Mouse (Mus musculus): Measurements from ENCODE around the gene Prpf38b. TPM values are rescaled to one million over a fixed set of nuclear protein-coding genes. Genes with fewer than 3 reads are reported as not detected.
"Not testable (repeated sequence)": the region's sequence is repeated elsewhere in the genome, so short reads cannot be mapped to it uniquely, and the experiment has no call there.

The Prpf38b gene
- polyA plus RNA-seq, 1 experiment, result 34.3 TPM

GRCm38 (mm10) chr3:108885686-108886530 lies 25.6 kb downstream of the Prpf38b start:
- Histone ChIP-seq H3K9me3 (no peaks in the 10 kb centered on the region), H3K4me3 (replicated peaks) (peak overlapping the region; percentile 84), H3K4me1 (peaks cover 66% of the 10 kb centered on the region), H3K27me3 (replicated peaks) (no peaks in the 10 kb centered on the region), H3K36me3 (replicated peaks; ENCODE audit: low read length) (no peaks in the 10 kb centered on the region)
- peak; percentile 81 for TF ChIP-seq GATA1 (IDR thresholded peaks at IDR 0.05; ENCODE audit: borderline replicate concordance, low read length)
- no peak for TF ChIP-seq FLI1 (IDR thresholded peaks at IDR 0.05; ENCODE audit: low read length)

GRCm38 (mm10) chr3:108884706-108885289 lies 26.7 kb downstream of the Prpf38b start:
- no peak for TF ChIP-seq GATA1 (IDR thresholded peaks at IDR 0.05; ENCODE audit: borderline replicate concordance, low read length)
- no peak for TF ChIP-seq FLI1 (IDR thresholded peaks at IDR 0.05; ENCODE audit: low read length)
- no peaks in the 10 kb centered on the region for H3K9me3 ChIP-seq
- peak overlapping the region; percentile 18 for H3K4me3 ChIP-seq (replicated peaks)
- H3K36me3 ChIP-seq (replicated peaks; ENCODE audit: low read length), result no peaks in the 10 kb centered on the region
- H3K27me3 ChIP-seq (replicated peaks), result no peaks in the 10 kb centered on the region
- peaks cover 73% of the 10 kb centered on the region for H3K4me1 ChIP-seq

- H3K9me3 ChIP-seq, result no peaks in the 10 kb centered on the region
- TF ChIP-seq GATA1 (IDR thresholded peaks at IDR 0.05; ENCODE audit: borderline replicate concordance, low read length), result no peak
- TF ChIP-seq FLI1 (IDR thresholded peaks at IDR 0.05; ENCODE audit: low read length), result no peak
- no peaks in the 10 kb centered on the region for H3K27me3 ChIP-seq (replicated peaks)
- peaks cover 86% of the 10 kb centered on the region for H3K4me1 ChIP-seq
- no peaks in the 10 kb centered on the region for H3K36me3 ChIP-seq (replicated peaks; ENCODE audit: low read length)
- H3K4me3 ChIP-seq (replicated peaks), result peak overlapping the region; percentile 4
Observed at GRCm38 (mm10) chr3:108883067-108883466, 28.5 kb downstream of the Prpf38b start.

DNA sequence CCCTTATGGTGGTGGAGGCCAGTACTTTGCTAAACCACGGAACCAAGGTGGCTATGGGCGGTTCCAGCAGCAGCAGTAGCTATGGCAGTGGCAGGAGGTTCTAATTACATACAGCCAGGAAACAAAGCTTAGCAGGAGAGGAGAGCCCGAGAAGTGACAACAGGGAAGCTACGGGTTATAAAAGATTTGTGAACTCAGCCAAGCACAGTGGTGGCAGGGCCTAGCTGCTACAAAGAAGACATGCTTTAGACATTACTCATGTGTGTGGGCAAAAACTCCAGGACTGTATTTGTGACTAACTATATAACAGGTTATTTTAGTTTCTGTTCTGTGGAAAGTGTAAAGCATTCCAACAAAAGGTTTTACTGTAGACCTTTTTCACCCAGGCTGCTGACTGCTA lies 29.7 kb downstream of the Prpf38b start:
- not testable (repeated sequence) for H3K36me3 ChIP-seq (replicated peaks; ENCODE audit: low read length); H3K27me3 ChIP-seq (replicated peaks); H3K4me3 ChIP-seq (replicated peaks); H3K9me3 ChIP-seq
- peaks cover 83% of the 10 kb centered on the region for H3K4me1 ChIP-seq

DNA sequence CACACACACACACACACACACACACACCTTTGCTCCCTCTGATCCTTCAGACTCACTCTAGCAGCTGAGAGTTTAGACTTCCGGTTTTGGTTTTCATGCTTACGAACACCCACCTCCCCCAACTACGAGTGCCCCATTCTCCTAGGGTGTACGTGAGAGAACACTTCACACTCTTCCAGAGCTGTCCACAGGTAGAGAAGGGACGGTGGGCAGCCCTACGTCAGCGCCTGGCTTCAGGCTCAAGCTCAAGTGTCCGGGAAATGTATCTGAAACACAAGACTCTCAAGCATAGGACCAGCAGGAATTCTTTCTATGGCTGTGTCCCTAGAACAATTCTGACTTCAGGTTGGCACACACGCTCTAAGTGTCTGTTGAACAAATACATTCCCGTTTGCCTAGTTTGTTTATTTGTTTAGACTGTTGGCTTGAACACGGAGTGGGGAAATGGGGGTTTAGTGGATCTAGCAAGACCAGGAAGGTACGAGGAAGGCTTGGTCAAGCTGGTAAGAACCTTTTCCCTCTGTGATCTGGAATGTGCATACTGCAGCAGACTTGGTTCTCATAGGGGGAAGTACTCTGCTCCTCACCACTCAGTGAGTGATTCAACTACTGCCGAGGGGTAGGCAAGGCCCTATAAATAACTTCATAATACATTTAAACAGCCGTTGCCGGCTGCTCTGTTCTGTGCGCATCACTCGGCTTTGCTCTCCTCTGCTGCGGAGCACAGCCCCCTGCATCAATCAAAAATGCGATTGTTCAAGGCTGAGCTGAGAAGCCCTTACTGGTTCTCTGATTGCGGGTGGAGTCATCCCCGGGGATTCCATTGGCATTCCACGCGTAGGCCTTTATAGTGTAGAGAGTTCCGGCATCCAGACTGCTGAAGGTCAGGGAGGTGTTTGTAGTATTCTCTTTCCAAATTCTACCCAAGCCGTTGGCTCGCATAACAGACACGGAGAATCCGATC lies 30.7 kb downstream of the Prpf38b start:
- Histone ChIP-seq H3K4me1 (peaks cover 72% of the 10 kb centered on the region), H3K36me3 (replicated peaks; ENCODE audit: low read length) (no peaks in the 10 kb centered on the region), H3K4me3 (replicated peaks) (peak overlapping the region; percentile 57), H3K9me3 (no peaks in the 10 kb centered on the region), H3K27me3 (replicated peaks) (no peaks in the 10 kb centered on the region)
- TF ChIP-seq GATA1 (IDR thresholded peaks at IDR 0.05; ENCODE audit: borderline replicate concordance, low read length), result no peak
- no peak for TF ChIP-seq FLI1 (IDR thresholded peaks at IDR 0.05; ENCODE audit: low read length)

DNA sequence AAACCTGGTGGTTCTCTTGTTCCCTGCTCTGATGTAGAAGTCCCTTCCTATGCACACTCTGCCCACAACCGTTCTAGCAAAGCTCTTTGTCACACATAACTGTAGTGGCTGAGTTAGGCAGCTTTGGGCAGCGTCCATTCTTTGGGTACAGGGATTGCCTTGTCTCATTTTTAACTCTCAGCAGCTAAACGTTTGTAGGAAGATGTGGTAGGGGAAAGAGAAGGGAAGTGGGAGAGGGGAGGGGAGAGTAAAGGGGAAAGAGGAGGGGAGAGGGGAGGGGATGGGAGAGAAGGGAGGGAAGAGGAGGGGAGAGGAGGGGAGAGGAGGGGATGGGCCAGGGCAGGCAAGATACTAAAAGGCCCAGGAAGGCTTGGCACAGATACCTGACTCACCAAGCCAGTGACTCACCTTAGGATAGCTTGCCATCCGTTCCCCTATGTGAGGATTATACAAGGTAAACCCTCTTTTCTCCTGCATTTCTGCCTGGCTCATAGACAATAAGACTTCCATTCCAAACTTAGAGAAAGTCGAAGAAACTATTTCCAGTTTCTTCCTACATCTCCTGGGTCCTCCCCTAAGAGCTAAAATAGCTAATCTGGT lies 31.6 kb downstream of the Prpf38b start:
- Histone ChIP-seq H3K4me3 (replicated peaks) (no peak overlapping the region), H3K27me3 (replicated peaks) (no peaks in the 10 kb centered on the region), H3K9me3 (no peaks in the 10 kb centered on the region), H3K36me3 (replicated peaks; ENCODE audit: low read length) (no peaks in the 10 kb centered on the region), H3K4me1 (peaks cover 63% of the 10 kb centered on the region)
- TF ChIP-seq FLI1 (IDR thresholded peaks at IDR 0.05; ENCODE audit: low read length), result no peak
- TF ChIP-seq GATA1 (IDR thresholded peaks at IDR 0.05; ENCODE audit: borderline replicate concordance, low read length), result no peak

- Histone ChIP-seq H3K36me3 (replicated peaks; ENCODE audit: low read length) (no peaks in the 10 kb centered on the region), H3K27me3 (replicated peaks) (no peaks in the 10 kb centered on the region), H3K4me1 (peaks cover 63% of the 10 kb centered on the region), H3K9me3 (no peaks in the 10 kb centered on the region), H3K4me3 (replicated peaks) (no peak overlapping the region)
- TF ChIP-seq GATA1 (IDR thresholded peaks at IDR 0.05; ENCODE audit: borderline replicate concordance, low read length), result no peak
- TF ChIP-seq FLI1 (IDR thresholded peaks at IDR 0.05; ENCODE audit: low read length), result no peak
Observed at GRCm38 (mm10) chr3:108879129-108879528, 32.4 kb downstream of the Prpf38b start.

- H3K4me3 ChIP-seq (replicated peaks), result no peak overlapping the region
- H3K27me3 ChIP-seq (replicated peaks), result peaks cover 3% of the 10 kb centered on the region
- peaks cover 17% of the 10 kb centered on the region for H3K9me3 ChIP-seq
- peaks cover 7% of the 10 kb centered on the region for H3K36me3 ChIP-seq (replicated peaks; ENCODE audit: low read length)
- peaks cover 6% of the 10 kb centered on the region for H3K4me1 ChIP-seq
- TF ChIP-seq FLI1 (IDR thresholded peaks at IDR 0.05; ENCODE audit: low read length) (no peak), GATA1 (IDR thresholded peaks at IDR 0.05; ENCODE audit: borderline replicate concordance, low read length) (no peak)
Observed at GRCm38 (mm10) chr3:108870631-108871030, 40.9 kb downstream of the Prpf38b start.

- no peak for TF ChIP-seq GATA1 (IDR thresholded peaks at IDR 0.05; ENCODE audit: borderline replicate concordance, low read length)
- H3K9me3 ChIP-seq, result peaks cover 12% of the 10 kb centered on the region
- peaks cover 2% of the 10 kb centered on the region for H3K36me3 ChIP-seq (replicated peaks; ENCODE audit: low read length)
- no peak overlapping the region for H3K4me3 ChIP-seq (replicated peaks)
- peaks cover 3% of the 10 kb centered on the region; the same call in 1 of the 2 replicates for H3K4me1 ChIP-seq
- peaks cover 3% of the 10 kb centered on the region for H3K27me3 ChIP-seq (replicated peaks)
Observed at GRCm38 (mm10) chr3:108867449-108867848, 44.1 kb downstream of the Prpf38b start.
